Mouse (Mus musculus) embryonic facial prominence, embryonic 12.5 days (tissue): ENCODE measurements at regions not wholly inside any gene's neighbourhood (a gene's known extent, or its start where the extent isn't known, plus 50 kb on each side); places are given as distances from the start of the nearest gene placed in this dataset.

Experiments used
- ATAC-seq: fragments of 200-750 bp; cut with Nextera tagmentation; 2 replicates; pipeline ENCODE4 v1.8.0; 2017; ENCODE audit not compliant: insufficient number of reproducible peaks, insufficient read depth, low FRiP score, low TSS enrichment
- H3K27ac ChIP-seq: fragments of 300-500 bp; sonication (generic); 2 replicates; pipeline ENCODE4 v1.5.1; 2016; ENCODE audit warnings: mild to moderate bottlenecking
- H3K27me3 ChIP-seq: fragments of 300-500 bp; sonication (generic); 2 replicates; pipeline ENCODE4 v1.6.1; 2016; ENCODE audit warnings: mild to moderate bottlenecking, moderate library complexity
- H3K36me3 ChIP-seq: fragments of 300-500 bp; sonication (generic); 2 replicates; pipeline ENCODE4 v1.6.1; 2016; ENCODE audit warnings: mild to moderate bottlenecking
- H3K4me1 ChIP-seq: fragments of 300-500 bp; sonication (generic); 2 replicates; pipeline ENCODE4 v1.6.1; 2016
- H3K4me2 ChIP-seq: fragments of 300-500 bp; sonication (generic); replicated peaks from 2 replicates; pipeline ENCODE4 v1.6.1; 2016; ENCODE audit warnings: mild to moderate bottlenecking, moderate library complexity
- H3K4me3 ChIP-seq: fragments of 300-500 bp; sonication (generic); 2 replicates; pipeline ENCODE4 v1.5.1; 2016; ENCODE audit warnings: mild to moderate bottlenecking
- H3K9ac ChIP-seq: fragments of 300-500 bp; sonication (generic); 2 replicates; pipeline ENCODE4 v1.6.1; 2016; ENCODE audit warnings: mild to moderate bottlenecking, moderate library complexity
- H3K9me3 ChIP-seq: fragments of 300-500 bp; sonication (generic); 2 replicates; pipeline ENCODE4 v1.6.1; 2016; ENCODE audit warnings: mild to moderate bottlenecking, moderate library complexity
- WGBS: fragments of 180-500 bp; shearing (Covaris S2); methylation state at CpG from one replicate; pipeline ENCODE4 v1.1.7; 2016; 5-methylcytosine and 5-hydroxymethylcytosine counted together

DNA sequence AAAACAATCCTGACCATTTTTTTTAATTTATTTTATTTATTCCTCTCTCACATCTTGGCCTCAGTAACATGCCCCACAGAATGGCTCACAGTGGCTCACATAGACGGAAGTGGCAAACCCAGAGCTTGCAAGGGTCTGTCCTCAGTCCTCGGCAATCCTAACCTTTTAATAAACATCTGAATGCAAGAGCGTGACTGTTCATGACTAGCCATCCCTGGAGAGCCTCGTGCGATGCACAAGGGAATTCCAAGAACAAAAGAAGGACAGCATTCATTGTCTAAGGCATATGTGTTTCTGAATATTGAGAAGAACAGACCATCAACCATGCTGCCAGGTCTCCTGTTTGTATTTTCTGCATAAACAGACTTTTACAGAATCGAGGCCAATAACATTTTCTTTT, 98.8 kb upstream of the 1700025G04Rik start:
- Histone ChIP-seq H3K9ac (no peak overlapping the region), H3K36me3 (no peaks in the 10 kb centered on the region), H3K27ac (no peak overlapping the region), H3K4me3 (no peak overlapping the region), H3K27me3 (no peaks in the 10 kb centered on the region), H3K4me2 (no peak overlapping the region), H3K9me3 (no peaks in the 10 kb centered on the region), H3K4me1 (no peaks in the 10 kb centered on the region)
- ATAC-seq = no peak
- 67% methylated on average over 6 of the region's 6 CpGs for WGBS

DNA sequence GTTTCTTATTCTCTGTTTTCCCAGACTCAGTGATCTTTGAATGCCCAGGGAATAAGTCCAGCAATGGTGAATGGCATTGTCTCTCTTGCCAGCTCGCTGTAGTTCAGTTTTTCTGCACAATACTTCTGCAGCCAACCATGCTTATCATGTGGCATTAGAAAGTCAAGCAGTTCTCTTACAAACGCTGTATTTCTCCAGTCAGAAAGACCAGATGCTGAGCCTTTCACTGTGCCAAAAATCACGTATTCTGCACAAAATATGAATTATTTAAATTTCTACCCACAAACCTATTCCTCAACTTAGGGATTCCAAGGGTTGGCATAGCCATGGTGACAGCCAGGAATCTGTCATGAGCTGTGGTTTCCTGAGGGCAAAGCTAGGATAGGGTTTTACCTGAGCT, 95.0 kb upstream of the 1700025G04Rik start:
- no peak for ATAC-seq
- Histone ChIP-seq H3K36me3 (no peaks in the 10 kb centered on the region), H3K4me3 (no peak overlapping the region), H3K9ac (no peak overlapping the region), H3K4me2 (no peak overlapping the region), H3K4me1 (no peaks in the 10 kb centered on the region), H3K27me3 (no peaks in the 10 kb centered on the region), H3K27ac (no peak overlapping the region), H3K9me3 (no peaks in the 10 kb centered on the region)
- 81% methylated on average over 3 of the region's 3 CpGs for WGBS

DNA sequence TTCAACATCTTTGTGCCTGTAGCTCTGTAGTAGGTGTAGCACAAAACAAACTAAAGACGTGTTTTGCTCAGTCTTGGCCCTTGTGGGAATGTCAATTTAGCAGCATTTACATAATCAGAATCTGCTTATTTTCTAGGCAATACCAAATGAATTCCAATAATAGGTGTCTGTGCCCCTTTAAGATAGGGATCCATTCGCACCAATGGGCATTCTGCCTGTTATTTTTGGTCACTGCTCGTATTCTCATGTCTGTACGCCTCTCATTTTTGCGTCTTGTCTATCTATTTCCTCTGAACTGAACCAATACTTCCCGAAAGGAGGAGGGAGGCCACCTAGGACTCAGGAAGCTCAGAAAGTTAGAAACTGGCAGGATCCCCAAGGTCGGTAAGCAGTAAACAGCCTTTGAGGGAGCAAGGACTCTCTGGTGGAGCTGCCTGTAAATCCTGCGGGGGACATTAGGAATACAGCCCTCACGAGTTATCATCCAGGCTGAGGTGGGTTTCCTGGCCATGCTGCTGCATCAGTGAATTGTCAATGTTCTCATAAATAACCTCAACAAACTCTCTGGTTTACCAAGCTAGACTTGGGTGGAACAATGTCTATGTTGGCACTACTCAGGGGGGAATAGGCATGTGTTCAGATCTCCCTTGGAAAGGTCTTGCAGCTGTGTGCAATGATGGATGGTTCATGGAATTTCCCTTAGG, 86.5 kb upstream of the 1700025G04Rik start:
- 84% methylated on average over 9 of the region's 9 CpGs for WGBS
- Histone ChIP-seq H3K9ac (no peak overlapping the region), H3K4me1 (no peaks in the 10 kb centered on the region), H3K27me3 (no peaks in the 10 kb centered on the region), H3K4me2 (no peak overlapping the region), H3K27ac (no peak overlapping the region), H3K36me3 (no peaks in the 10 kb centered on the region), H3K9me3 (no peaks in the 10 kb centered on the region), H3K4me3 (no peak overlapping the region)
- no peak for ATAC-seq

GRCm38 (mm10) chr1:152175691-152176090, 85.8 kb upstream of the 1700025G04Rik start:
- Histone ChIP-seq H3K4me2 (no peak overlapping the region), H3K27ac (no peak overlapping the region), H3K27me3 (no peaks in the 10 kb centered on the region), H3K4me3 (no peak overlapping the region), H3K9ac (no peak overlapping the region), H3K9me3 (no peaks in the 10 kb centered on the region), H3K36me3 (no peaks in the 10 kb centered on the region), H3K4me1 (no peaks in the 10 kb centered on the region)
- WGBS = 88% methylated on average over 3 of the region's 3 CpGs
- no peak for ATAC-seq

DNA sequence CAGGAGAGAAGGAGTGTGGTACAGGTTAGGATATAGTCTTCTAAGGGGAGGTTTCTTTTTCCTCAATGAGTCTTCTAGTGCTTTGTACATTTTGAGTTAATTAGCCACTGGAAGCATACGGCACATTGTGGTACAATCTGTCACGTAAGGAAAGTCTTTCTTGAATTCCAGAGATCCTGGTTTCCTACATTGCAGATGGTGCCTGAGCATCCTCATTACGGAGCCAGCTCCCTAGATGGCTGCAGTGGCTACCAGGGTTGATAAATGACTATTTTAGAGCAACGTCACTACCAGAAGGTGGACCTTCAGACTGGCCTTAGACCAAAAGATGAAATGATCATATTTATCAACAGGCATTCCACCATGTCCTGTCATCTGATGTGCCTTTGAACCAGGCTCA, 84.5 kb upstream of the 1700025G04Rik start:
- Histone ChIP-seq H3K27me3 (no peaks in the 10 kb centered on the region), H3K27ac (no peak overlapping the region), H3K4me3 (no peak overlapping the region), H3K4me1 (no peaks in the 10 kb centered on the region), H3K36me3 (no peaks in the 10 kb centered on the region), H3K4me2 (no peak overlapping the region), H3K9me3 (no peaks in the 10 kb centered on the region), H3K9ac (no peak overlapping the region)
- WGBS = 87% methylated on average over 4 of the region's 4 CpGs
- ATAC-seq = no peak

- Histone ChIP-seq H3K36me3 (no peaks in the 10 kb centered on the region), H3K4me1 (no peaks in the 10 kb centered on the region), H3K9me3 (no peaks in the 10 kb centered on the region), H3K9ac (no peak overlapping the region), H3K27me3 (no peaks in the 10 kb centered on the region), H3K4me2 (no peak overlapping the region), H3K4me3 (no peak overlapping the region), H3K27ac (no peak overlapping the region)
- ATAC-seq = no peak
- WGBS = 73% methylated on average over 16 of the region's 16 CpGs
Measured at GRCm38 (mm10) chr1:152171034-152171790, 81.3 kb upstream of the 1700025G04Rik start.

DNA sequence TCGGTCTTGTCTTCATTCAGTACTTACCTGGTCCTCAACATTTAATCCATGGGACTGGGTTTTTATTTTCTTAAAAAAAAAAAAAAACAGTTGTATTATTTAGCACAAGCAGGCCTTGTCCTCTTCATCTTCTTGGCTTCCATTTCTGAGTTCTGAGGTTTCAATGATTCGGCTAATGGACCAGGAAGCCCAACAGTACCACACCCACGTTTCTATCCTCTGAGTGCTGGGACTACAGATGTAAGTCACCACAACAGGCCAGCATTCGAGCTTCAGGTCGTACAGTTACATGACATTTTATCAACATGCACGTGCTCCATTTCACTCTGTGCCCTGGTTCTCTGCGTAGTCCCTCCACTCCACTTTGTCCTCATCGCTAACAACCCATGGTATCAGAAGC, 80.7 kb upstream of the 1700025G04Rik start:
- Histone ChIP-seq H3K27me3 (no peaks in the 10 kb centered on the region), H3K27ac (no peak overlapping the region), H3K4me1 (0 out of 2 replicates have a peak, but pooled peaks cover under 1% of the 10 kb centered on the region), H3K4me2 (no peak overlapping the region), H3K36me3 (no peaks in the 10 kb centered on the region), H3K4me3 (no peak overlapping the region), H3K9ac (no peak overlapping the region), H3K9me3 (no peaks in the 10 kb centered on the region)
- 87% methylated on average over 8 of the region's 8 CpGs for WGBS
- ATAC-seq = no peak

DNA sequence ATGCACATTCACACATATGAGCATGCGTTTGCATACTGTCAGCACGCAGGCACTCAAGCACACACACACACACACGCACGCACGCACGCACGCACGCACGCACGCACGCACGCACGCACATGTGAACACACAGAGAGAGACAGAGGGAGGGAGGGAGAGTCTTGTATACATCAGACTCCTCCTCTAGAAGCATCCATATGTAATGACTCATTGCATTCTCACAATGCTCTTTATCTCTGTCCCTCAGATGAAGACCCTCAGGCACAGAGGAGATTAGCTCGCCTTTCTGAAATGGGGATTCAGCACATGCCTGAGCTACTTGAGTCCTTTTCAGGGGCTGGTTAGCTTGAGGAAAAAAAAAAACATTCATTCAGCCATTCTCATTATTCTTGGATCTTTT, 79.6 kb upstream of the 1700025G04Rik start:
- H3K36me3 ChIP-seq = no peaks in the 10 kb centered on the region
- 91% methylated on average over 14 of the region's 14 CpGs for WGBS
- ATAC-seq = no peak
- H3K27ac ChIP-seq = no peak overlapping the region
- H3K9me3 ChIP-seq = no peaks in the 10 kb centered on the region
- H3K4me1 ChIP-seq = 0 out of 2 replicates have a peak, but pooled peaks cover 5% of the 10 kb centered on the region
- H3K4me2 ChIP-seq = no peak overlapping the region
- H3K27me3 ChIP-seq = no peaks in the 10 kb centered on the region
- no peak overlapping the region for H3K9ac ChIP-seq
- no peak overlapping the region for H3K4me3 ChIP-seq

- WGBS = 68% methylated on average over 4 of the region's 4 CpGs
- 0 out of 2 replicates have a peak, but pooled peaks cover 5% of the 10 kb centered on the region for H3K4me1 ChIP-seq
- no peak overlapping the region for H3K4me2 ChIP-seq
- no peak overlapping the region for H3K27ac ChIP-seq
- no peak overlapping the region for H3K9ac ChIP-seq
- no peak overlapping the region for H3K4me3 ChIP-seq
- ATAC-seq = no peak
- H3K9me3 ChIP-seq = no peaks in the 10 kb centered on the region
- H3K27me3 ChIP-seq = no peaks in the 10 kb centered on the region
- H3K36me3 ChIP-seq = no peaks in the 10 kb centered on the region
Measured at GRCm38 (mm10) chr1:152168284-152168683, 78.4 kb upstream of the 1700025G04Rik start.

DNA sequence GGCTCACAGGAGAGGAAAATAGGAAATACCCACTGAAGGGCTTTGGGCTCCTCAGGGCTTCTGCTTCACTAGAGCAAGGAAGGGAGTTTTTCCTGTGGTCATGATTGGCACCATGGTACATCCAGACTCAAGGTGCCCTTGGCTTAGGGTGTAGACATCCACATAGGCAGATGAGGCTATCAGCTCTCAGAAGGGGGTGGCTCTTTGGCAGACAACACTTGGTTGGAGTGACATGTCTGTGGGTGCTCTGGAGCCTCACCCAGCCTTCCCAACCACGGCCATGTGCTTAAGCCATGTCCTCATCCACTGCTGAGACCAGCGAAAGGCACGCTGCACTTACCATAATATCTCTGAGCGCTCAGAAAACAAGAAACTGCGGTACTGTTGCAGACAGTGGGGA, 77.8 kb upstream of the 1700025G04Rik start:
- H3K4me2 ChIP-seq = no peak overlapping the region
- 86% methylated on average over 5 of the region's 5 CpGs for WGBS
- no peak overlapping the region for H3K9ac ChIP-seq
- H3K9me3 ChIP-seq = no peaks in the 10 kb centered on the region
- ATAC-seq = no peak
- H3K36me3 ChIP-seq = no peaks in the 10 kb centered on the region
- H3K27ac ChIP-seq = no peak overlapping the region
- no peaks in the 10 kb centered on the region for H3K27me3 ChIP-seq
- 0 out of 2 replicates have a peak, but pooled peaks cover 5% of the 10 kb centered on the region for H3K4me1 ChIP-seq
- H3K4me3 ChIP-seq = no peak overlapping the region

GRCm38 (mm10) chr1:152165490-152165905, 75.6 kb upstream of the 1700025G04Rik start:
- 61% methylated on average over 5 of the region's 5 CpGs for WGBS
- Histone ChIP-seq H3K9ac (no peak overlapping the region), H3K4me2 (no peak overlapping the region), H3K27ac (no peak overlapping the region), H3K4me1 (0 out of 2 replicates have a peak, but pooled peaks cover 5% of the 10 kb centered on the region), H3K4me3 (no peak overlapping the region), H3K36me3 (no peaks in the 10 kb centered on the region), H3K9me3 (no peaks in the 10 kb centered on the region), H3K27me3 (no peaks in the 10 kb centered on the region)
- peak; percentile 35; the same call in 1 of the 2 replicates for ATAC-seq

- Histone ChIP-seq H3K36me3 (no peaks in the 10 kb centered on the region), H3K4me3 (no peak overlapping the region), H3K27me3 (no peaks in the 10 kb centered on the region), H3K9ac (no peak overlapping the region), H3K4me2 (no peak overlapping the region), H3K27ac (no peak overlapping the region), H3K9me3 (no peaks in the 10 kb centered on the region), H3K4me1 (0 out of 2 replicates have a peak, but pooled peaks cover 5% of the 10 kb centered on the region)
- 57% methylated on average over 12 of the region's 12 CpGs for WGBS
- ATAC-seq = no peak
Measured at GRCm38 (mm10) chr1:152164843-152165489, 75.0 kb upstream of the 1700025G04Rik start.
